Mouse (Mus musculus) midbrain, embryonic 14.5 days (tissue): ENCODE measurements at regions not wholly inside any gene's neighbourhood (a gene's known extent, or its start where the extent isn't known, plus 50 kb on each side); places are given as distances from the start of the nearest gene placed in this dataset.

ENCODE experiments used
- ATAC-seq: fragments of 200-750 bp; cut with Nextera tagmentation; 2 replicates; pipeline ENCODE4 v1.8.0; 2017; ENCODE audit warnings: moderate number of reproducible peaks, moderate library complexity; ENCODE audit not compliant: low FRiP score, low TSS enrichment
- DNase-seq: peaks from one replicate; pipeline ENCODE4 v3.0.0-alpha.2; 2015
- H3K27ac ChIP-seq: fragments of 300-500 bp; sonication (generic); replicated peaks from 2 replicates; pipeline ENCODE4 v1.5.1; 2014; ENCODE audit warnings: mild to moderate bottlenecking, low read depth, low read length, moderate library complexity
- H3K27me3 ChIP-seq: fragments of 300-500 bp; sonication (generic); 2 replicates; pipeline ENCODE4 v1.6.1; 2014; ENCODE audit warnings: low read length, control low read depth, mixed read lengths; ENCODE audit not compliant: control insufficient read depth, insufficient read depth
- H3K36me3 ChIP-seq: fragments of 300-500 bp; sonication (generic); 2 replicates; pipeline ENCODE4 v1.6.1; 2014; ENCODE audit warnings: low read length, control low read depth; ENCODE audit not compliant: control insufficient read depth, insufficient read depth
- H3K4me1 ChIP-seq: fragments of 300-500 bp; sonication (generic); 2 replicates; pipeline ENCODE4 v1.6.1; 2014; ENCODE audit warnings: mild to moderate bottlenecking, antibody characterized with exemption, low read length, control low read depth; ENCODE audit not compliant: control insufficient read depth, insufficient read depth
- H3K4me2 ChIP-seq: fragments of 300-500 bp; sonication (generic); 2 replicates; pipeline ENCODE4 v1.6.1; 2014; ENCODE audit warnings: mild to moderate bottlenecking, low read length, moderate library complexity
- H3K4me3 ChIP-seq: fragments of 300-500 bp; sonication (generic); replicated peaks from 2 replicates; pipeline ENCODE4 v1.5.1; 2014; ENCODE audit warnings: low read depth, low read length
- H3K9ac ChIP-seq: fragments of 300-500 bp; sonication (generic); replicated peaks from 2 replicates; pipeline ENCODE4 v1.6.1; 2014; ENCODE audit warnings: mild to moderate bottlenecking, low read length, moderate library complexity
- H3K9me3 ChIP-seq: fragments of 300-500 bp; sonication (generic); 2 replicates; pipeline ENCODE4 v1.6.1; 2016; ENCODE audit warnings: low read length, control low read depth, mixed read lengths; ENCODE audit not compliant: control insufficient read depth
- WGBS: fragments of 180-500 bp; shearing (Covaris S2); extraction: QIAGEN DNeasy Blood & Tissue Kit; methylation state at CpG from one replicate; pipeline ENCODE4 v1.1.7; 2014; 5-methylcytosine and 5-hydroxymethylcytosine counted together

DNA sequence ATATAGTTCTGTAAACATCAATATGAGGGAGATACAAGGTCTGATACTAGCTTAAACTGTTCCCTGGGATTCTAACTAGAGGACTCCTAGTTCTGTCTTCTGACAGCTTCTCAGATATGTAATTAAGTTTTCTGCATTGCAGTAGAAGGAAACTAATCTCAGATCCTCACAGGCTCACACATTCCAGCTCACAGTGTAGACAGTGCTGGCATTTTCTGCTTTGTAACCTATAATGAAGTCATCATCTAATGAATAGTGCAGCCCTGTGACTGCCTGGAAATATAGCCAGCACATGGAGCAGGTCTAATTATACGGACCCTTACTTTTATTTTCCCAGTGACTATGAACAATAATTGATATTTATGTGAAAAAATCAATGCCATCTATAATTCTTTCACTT is 331.2 kb upstream of the Celf2 start:
- 45% methylated on average over 1 of the region's 1 CpGs for WGBS
- H3K4me1 ChIP-seq, result no peaks in the 10 kb centered on the region
- no peaks in the 10 kb centered on the region for H3K9me3 ChIP-seq
- H3K27me3 ChIP-seq, result no peaks in the 10 kb centered on the region
- H3K9ac ChIP-seq, result no peak overlapping the region
- H3K4me2 ChIP-seq, result no peak overlapping the region
- ATAC-seq (no peak), DNase-seq (no peak)
- no peaks in the 10 kb centered on the region for H3K36me3 ChIP-seq
- no peak overlapping the region for H3K4me3 ChIP-seq
- no peak overlapping the region for H3K27ac ChIP-seq

GRCm38 (mm10) chr2:7837877-7838276 is 328.5 kb upstream of the Celf2 start:
- H3K27ac ChIP-seq, result no peak overlapping the region
- DNase-seq, result no peak
- WGBS, result 53% methylated on average over 3 of the region's 3 CpGs
- no peak overlapping the region for H3K9ac ChIP-seq
- ATAC-seq, result no peak
- H3K36me3 ChIP-seq, result no peaks in the 10 kb centered on the region
- no peak overlapping the region for H3K4me3 ChIP-seq
- no peak overlapping the region for H3K4me2 ChIP-seq
- no peaks in the 10 kb centered on the region for H3K9me3 ChIP-seq
- H3K27me3 ChIP-seq, result no peaks in the 10 kb centered on the region
- no peaks in the 10 kb centered on the region for H3K4me1 ChIP-seq

DNA sequence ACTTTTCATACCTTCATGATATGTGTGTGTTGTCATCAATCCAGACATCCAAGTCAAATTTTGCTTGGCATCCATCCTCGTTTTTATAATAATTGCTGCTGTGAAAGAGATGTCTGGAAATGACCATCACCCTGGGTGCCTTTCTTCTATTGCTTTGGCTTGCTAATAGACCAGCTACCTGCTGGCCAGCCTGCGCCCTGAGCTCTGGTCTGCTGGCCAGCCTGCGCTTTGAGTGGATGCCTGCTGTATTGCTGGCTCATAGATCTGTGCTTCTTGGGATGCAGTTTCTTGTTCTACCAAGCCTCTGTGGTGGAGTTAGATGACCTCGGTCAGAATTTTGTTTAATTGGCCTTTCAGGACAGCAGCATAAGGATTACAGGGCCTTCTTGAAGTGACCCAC is 321.9 kb upstream of the Celf2 start:
- no peak overlapping the region for H3K9ac ChIP-seq
- no peaks in the 10 kb centered on the region for H3K4me1 ChIP-seq
- 83% methylated on average over 4 of the region's 4 CpGs for WGBS
- DNase-seq, result no peak
- no peaks in the 10 kb centered on the region for H3K9me3 ChIP-seq
- no peaks in the 10 kb centered on the region for H3K36me3 ChIP-seq
- no peaks in the 10 kb centered on the region for H3K27me3 ChIP-seq
- H3K4me3 ChIP-seq, result no peak overlapping the region
- H3K27ac ChIP-seq, result no peak overlapping the region
- H3K4me2 ChIP-seq, result no peak overlapping the region
- ATAC-seq, result no peak

DNA sequence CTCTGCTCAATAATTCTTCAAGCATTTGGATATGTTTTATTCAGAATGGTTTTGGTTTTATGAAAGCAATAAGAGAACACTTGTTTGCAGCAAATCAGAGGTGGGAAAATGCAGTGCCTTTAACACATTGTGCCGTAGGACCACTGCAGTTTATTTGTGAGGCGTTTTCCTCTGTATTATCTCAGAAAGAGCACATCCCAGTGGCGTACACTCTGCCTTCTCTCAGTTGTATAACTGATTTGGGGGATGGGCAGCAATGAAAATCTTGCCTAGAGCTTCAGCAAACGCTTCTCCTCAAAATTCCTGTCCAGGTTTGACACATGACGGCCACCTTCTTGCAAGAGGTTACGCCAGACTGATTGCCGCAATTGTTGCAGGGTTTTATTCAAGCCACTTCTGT is 316.9 kb upstream of the Celf2 start:
- Histone ChIP-seq H3K4me1 (no peaks in the 10 kb centered on the region), H3K4me2 (no peak overlapping the region), H3K4me3 (no peak overlapping the region), H3K27ac (no peak overlapping the region), H3K36me3 (no peaks in the 10 kb centered on the region), H3K27me3 (no peaks in the 10 kb centered on the region), H3K9me3 (no peaks in the 10 kb centered on the region), H3K9ac (no peak overlapping the region)
- 56% methylated on average over 7 of the region's 7 CpGs for WGBS
- DNase-seq (peak; percentile 43), ATAC-seq (no peak)

- Histone ChIP-seq H3K4me2 (no peak overlapping the region), H3K4me3 (no peak overlapping the region), H3K4me1 (no peaks in the 10 kb centered on the region), H3K9me3 (no peaks in the 10 kb centered on the region), H3K27me3 (no peaks in the 10 kb centered on the region), H3K9ac (no peak overlapping the region), H3K27ac (no peak overlapping the region), H3K36me3 (no peaks in the 10 kb centered on the region)
- ATAC-seq (no peak), DNase-seq (no peak)
- WGBS, result 75% methylated on average over 2 of the region's 2 CpGs
Measured at GRCm38 (mm10) chr2:7796415-7796814, 287.1 kb upstream of the Celf2 start.

GRCm38 (mm10) chr2:7792456-7793145 is 283.2 kb upstream of the Celf2 start:
- H3K27me3 ChIP-seq, result no peaks in the 10 kb centered on the region
- no peak overlapping the region for H3K4me2 ChIP-seq
- H3K4me1 ChIP-seq, result no peaks in the 10 kb centered on the region
- no peaks in the 10 kb centered on the region for H3K36me3 ChIP-seq
- H3K27ac ChIP-seq, result no peak overlapping the region
- DNase-seq (no peak), ATAC-seq (no peak)
- WGBS, result 82% methylated on average over 2 of the region's 2 CpGs
- H3K4me3 ChIP-seq, result no peak overlapping the region
- H3K9me3 ChIP-seq, result no peaks in the 10 kb centered on the region
- no peak overlapping the region for H3K9ac ChIP-seq

GRCm38 (mm10) chr2:7778610-7779009 is 269.2 kb upstream of the Celf2 start:
- Histone ChIP-seq H3K27me3 (no peaks in the 10 kb centered on the region), H3K4me1 (no peaks in the 10 kb centered on the region), H3K9me3 (no peaks in the 10 kb centered on the region), H3K27ac (no peak overlapping the region), H3K36me3 (no peaks in the 10 kb centered on the region), H3K9ac (no peak overlapping the region), H3K4me2 (no peak overlapping the region), H3K4me3 (no peak overlapping the region)
- ATAC-seq, result no peak
- WGBS, result 46% methylated on average over 2 of the region's 2 CpGs
- no peak for DNase-seq

DNA sequence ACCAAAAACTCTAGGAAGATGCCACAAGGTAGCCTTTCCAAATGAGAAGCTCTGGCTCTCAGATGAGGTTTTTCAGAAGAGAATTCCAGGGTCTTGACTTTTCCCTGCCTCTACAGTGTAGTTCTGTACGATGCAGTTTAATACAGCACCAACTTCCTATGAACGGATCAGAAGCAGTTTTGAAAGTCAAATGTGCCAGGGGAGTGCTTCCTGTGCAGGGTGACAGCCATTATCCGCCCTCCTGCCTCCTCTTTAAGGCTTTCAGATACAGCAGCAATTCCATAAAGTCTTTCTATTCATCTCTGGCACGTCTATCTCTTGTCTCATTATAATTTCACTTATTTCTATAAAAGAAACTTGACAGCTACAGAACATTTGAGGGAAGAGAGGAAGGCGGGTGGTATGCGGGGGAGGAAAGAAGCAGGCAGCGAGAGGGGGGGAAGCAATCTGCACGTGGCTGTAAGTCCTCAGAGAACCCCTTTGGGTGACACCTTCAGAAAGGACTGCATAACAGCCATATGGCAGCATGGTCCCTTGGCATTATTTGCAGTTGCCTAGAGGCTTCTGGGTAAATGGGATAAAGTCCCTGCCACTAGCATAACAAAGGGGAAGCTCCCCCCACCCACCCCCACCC is 224.9 kb upstream of the Celf2 start:
- Histone ChIP-seq H3K27ac (no peak overlapping the region), H3K4me1 (peaks cover 8% of the 10 kb centered on the region; the same call in 1 of the 2 replicates), H3K27me3 (no peaks in the 10 kb centered on the region), H3K9me3 (no peaks in the 10 kb centered on the region), H3K4me3 (no peak overlapping the region), H3K36me3 (no peaks in the 10 kb centered on the region), H3K9ac (no peak overlapping the region), H3K4me2 (no peak overlapping the region)
- 26% methylated on average over 8 of the region's 8 CpGs for WGBS
- DNase-seq (peak; percentile 41), ATAC-seq (peak; percentile 70; the same call in 1 of the 2 replicates)

- no peak overlapping the region for H3K4me2 ChIP-seq
- WGBS, result 98% methylated on average over 1 of the region's 1 CpGs
- no peaks in the 10 kb centered on the region for H3K27me3 ChIP-seq
- peaks cover 8% of the 10 kb centered on the region; the same call in 1 of the 2 replicates for H3K4me1 ChIP-seq
- H3K9ac ChIP-seq, result no peak overlapping the region
- no peak overlapping the region for H3K27ac ChIP-seq
- no peak for DNase-seq
- no peaks in the 10 kb centered on the region for H3K9me3 ChIP-seq
- H3K36me3 ChIP-seq, result no peaks in the 10 kb centered on the region
- H3K4me3 ChIP-seq, result no peak overlapping the region
- ATAC-seq, result no peak
Measured at GRCm38 (mm10) chr2:7730960-7731359, 221.6 kb upstream of the Celf2 start.
